Mouse (Mus musculus) embryo, embryonic 11.5 days (tissue): ENCODE measurements around the gene Olfr1138.

Experiments used
- DNase-seq: peaks from one replicate; pipeline ENCODE4 v3.0.0-alpha.2; 2012; ENCODE audit warnings: low read depth, low spot score

Olfr1138 gene

GRCm38 (mm10) chr2:87739878-87740277 lies at the start of gene Olfr1138:
Olfr1138 (minus strand) TSS chr2:87739978.
- no peak for DNase-seq

- DNase-seq = no peak
Measured at GRCm38 (mm10) chr2:87779183-87779582, 39.4 kb upstream of the Olfr1138 start, which contains the start of gene Olfr152. Olfr152 (plus strand) TSS chr2:87779483.

- DNase-seq = no peak
Measured at GRCm38 (mm10) chr2:87776143-87776542, 36.4 kb upstream of the Olfr1138 start.

- DNase-seq = no peak
Measured at GRCm38 (mm10) chr2:87753891-87754290, 14.1 kb upstream of the Olfr1138 start, which contains the start of gene Olfr1141. Olfr1141 (minus strand) TSS chr2:87753991.

- DNase-seq = no peak
Measured at GRCm38 (mm10) chr2:87743452-87743851, 3.7 kb upstream of the Olfr1138 start, which contains the start of gene Olfr1140. Olfr1140 (plus strand) TSS chr2:87743752.

- DNase-seq = no peak
Measured at GRCm38 (mm10) chr2:87713079-87713478, 26.7 kb downstream of the Olfr1138 start, which contains the start of gene Olfr1137. Olfr1137 (minus strand) TSS chr2:87713179.

GRCm38 (mm10) chr2:87693847-87694246 lies 45.9 kb downstream of the Olfr1138 start, which contains the start of gene Olfr1136:
Olfr1136 (minus strand) TSS chr2:87693947.
- DNase-seq = no peak
